Mouse (Mus musculus) activated CD4-positive, CD25-positive, alpha-beta regulatory T cell, adult 4 months (primary cell): Measurements from ENCODE around the gene Agap2. TPM values are rescaled to one million over a fixed set of nuclear protein-coding genes. Genes with fewer than 3 reads are reported as not detected.

Experiments
- ATAC-seq: one replicate; pipeline ENCODE4 v1.8.0; 2017
- polyA plus RNA-seq, 2 experiments: library from polyadenylated mRNA; unstranded; fragments of 100-300 nt; shearing (Covaris generic); gene quantifications; one replicate each; pipeline ENCODE4 v1.2.1; 2017

Agap2 gene
- polyA plus RNA-seq, 2 experiments from 2014 or later = 20.4 to 29.9 TPM

- no peak for ATAC-seq
Observed at GRCm38 (mm10) chr10:127137896-127138295, 62.8 kb downstream of the Agap2 start.

- ATAC-seq = no peak
Observed at GRCm38 (mm10) chr10:127138328-127139141, 63.5 kb downstream of the Agap2 start.

GRCm38 (mm10) chr10:127140971-127141370 lies 65.9 kb downstream of the Agap2 start:
- ATAC-seq = peak; percentile 33

GRCm38 (mm10) chr10:127141500-127141899 lies 66.4 kb downstream of the Agap2 start:
- peak; percentile 58 for ATAC-seq

Other genes starting within 250 kb of the Agap2 start
- gene Atp23, start 173.9 kb upstream of the Agap2 start, polyA plus RNA-seq = 1 to 10 TPM; 5.9 to 6.9 TPM
- 10 to 100 TPM; 29.8 to 35.8 TPM for gene Ctdsp2, start 96.6 kb upstream of the Agap2 start, polyA plus RNA-seq
- gene Avil, start 74.6 kb upstream of the Agap2 start, polyA plus RNA-seq = not detected
- gene Tsfm, start 44.4 kb upstream of the Agap2 start, polyA plus RNA-seq = 10 to 100 TPM; 42.5 to 57.1 TPM
- gene Mettl1, start 33.9 kb upstream of the Agap2 start, polyA plus RNA-seq = 10 to 100 TPM; 19.8 to 23.9 TPM
- gene Eef1akmt3, start 33.8 kb upstream of the Agap2 start, polyA plus RNA-seq = under 1 TPM in 1 of 2 experiments, not detected in 1; 0.52 TPM
- not detected for gene Cyp27b1, start 27.0 kb upstream of the Agap2 start, polyA plus RNA-seq
- 1 to 10 TPM in 1 of 2 experiments, under 1 TPM in 1; 0.65 to 1.0 TPM for gene March9, start 15.1 kb upstream of the Agap2 start, polyA plus RNA-seq
- gene Cdk4, start 11.8 kb upstream of the Agap2 start, polyA plus RNA-seq = 100 to 1,000 TPM; 304 to 317 TPM
- gene Tspan31, start 5.0 kb upstream of the Agap2 start, polyA plus RNA-seq = 100 to 1,000 TPM in 1 of 2 experiments, 10 to 100 TPM in 1; 99.2 to 103 TPM
- 10 to 100 TPM; 51.3 to 75.5 TPM for gene Os9, start 45.8 kb downstream of the Agap2 start, polyA plus RNA-seq
- 100 to 1,000 TPM; 152 to 209 TPM for gene B4galnt1, start 89.9 kb downstream of the Agap2 start, polyA plus RNA-seq
- gene Slc26a10, start 105.4 kb downstream of the Agap2 start, polyA plus RNA-seq = 1 to 10 TPM; 2.5 to 2.7 TPM
- not detected for gene Arhgef25, start 114.8 kb downstream of the Agap2 start, polyA plus RNA-seq
- gene Dtx3, start 120.4 kb downstream of the Agap2 start, polyA plus RNA-seq = 10 to 100 TPM; 40.6 to 42.9 TPM
- 10 to 100 TPM; 24.2 to 27.8 TPM for gene Pip4k2c, start 136.3 kb downstream of the Agap2 start, polyA plus RNA-seq
- under 1 TPM; 0.18 to 0.70 TPM for gene Kif5a, start 188.1 kb downstream of the Agap2 start, polyA plus RNA-seq
- gene Dctn2, start 191.1 kb downstream of the Agap2 start, polyA plus RNA-seq = 10 to 100 TPM; 55.4 to 60.6 TPM
- gene Mbd6, start 213.7 kb downstream of the Agap2 start, polyA plus RNA-seq = 10 to 100 TPM in 1 of 2 experiments, 1 to 10 TPM in 1; 4.0 to 10.6 TPM
- 10 to 100 TPM; 21.6 to 21.9 TPM for gene Mars, start 236.5 kb downstream of the Agap2 start, polyA plus RNA-seq
- 100 to 1,000 TPM; 125 TPM for gene Arhgap9, start 246.7 kb downstream of the Agap2 start, polyA plus RNA-seq